Mouse (Mus musculus) CD4-positive, CD25-positive, alpha-beta regulatory T cell, adult 2 months (primary cell): ENCODE results near the gene 1700001J03Rik.
"Not testable (repeated sequence)": the region's sequence is repeated elsewhere in the genome, so short reads cannot be mapped to it uniquely, and the experiment has no call there.

Experiments
- DNase-seq: peaks from one replicate; pipeline ENCODE4 v3.0.0-alpha.2; 2012; ENCODE audit warnings: low read depth, low spot score

The 1700001J03Rik gene

GRCm38 (mm10) chr5:146188712-146189111, 3.6 kb upstream of the 1700001J03Rik start:
- no peak for DNase-seq

- DNase-seq, result no peak
These were observed 3.0 kb upstream of the 1700001J03Rik start for GRCm38 (mm10) chr5:146188144-146188543.

- peak; percentile 76 for DNase-seq
These were observed 2.3 kb upstream of the 1700001J03Rik start for GRCm38 (mm10) chr5:146187441-146187840.

GRCm38 (mm10) chr5:146172744-146173143, 12.4 kb downstream of the 1700001J03Rik start:
- DNase-seq, result peak; percentile 16

- DNase-seq, result not testable (repeated sequence)
These were observed 14.5 kb downstream of the 1700001J03Rik start, which contains the start of gene Gm6309 for GRCm38 (mm10) chr5:146170621-146171020. TSS of gene Gm6309 (minus strand) at chr5:146170721.

GRCm38 (mm10) chr5:146160439-146160838, 24.7 kb downstream of the 1700001J03Rik start, which contains the start of gene Gm5565:
TSS of gene Gm5565 (minus strand) at chr5:146160539.
- not testable (repeated sequence) for DNase-seq

- not testable (repeated sequence) for DNase-seq
These were observed 26.8 kb downstream of the 1700001J03Rik start for GRCm38 (mm10) chr5:146158326-146158725.

GRCm38 (mm10) chr5:146150454-146150853, 34.6 kb downstream of the 1700001J03Rik start:
- DNase-seq, result no peak

- DNase-seq, result peak; percentile 9
These were observed 37.2 kb downstream of the 1700001J03Rik start for GRCm38 (mm10) chr5:146147903-146148302.
